Mouse (Mus musculus) small intestine, adult 2 months (tissue): ENCODE measurements around the gene Pycard. TPM values are rescaled to one million over a fixed set of nuclear protein-coding genes. Genes with fewer than 3 reads are reported as not detected.
"Not testable (repeated sequence)": the region's sequence is repeated elsewhere in the genome, so short reads cannot be mapped to it uniquely, and the experiment has no call there.

Experiments
- H3K27ac ChIP-seq: fragments of 200-500 bp; 2 replicates; pipeline ENCODE4 v1.5.1; 2012; ENCODE audit warnings: low read depth, low read length, control low read depth, inconsistent platforms; ENCODE audit not compliant: insufficient read depth
- H3K27me3 ChIP-seq: fragments of 200-500 bp; 2 replicates; pipeline ENCODE4 v1.6.1; 2012; ENCODE audit warnings: mild to moderate bottlenecking, moderate library complexity, low read length, inconsistent platforms; ENCODE audit not compliant: control insufficient read depth, insufficient read depth
- H3K36me3 ChIP-seq: fragments of 200-500 bp; 2 replicates; pipeline ENCODE4 v1.6.1; 2012; ENCODE audit warnings: mild to moderate bottlenecking, low read length, control low read depth, inconsistent platforms; ENCODE audit not compliant: control insufficient read depth, insufficient read depth
- H3K4me1 ChIP-seq: fragments of 200-500 bp; 2 replicates; pipeline ENCODE4 v1.6.1; 2012; ENCODE audit warnings: low read length, inconsistent platforms, mixed read lengths; ENCODE audit not compliant: control insufficient read depth, insufficient read depth, insufficient read length
- H3K4me3 ChIP-seq: fragments of 200-500 bp; 2 replicates; pipeline ENCODE4 v1.5.1; 2012; ENCODE audit warnings: low read depth, mild to moderate bottlenecking, control low read depth, inconsistent platforms, low read length, moderate library complexity
- CTCF ChIP-seq: fragments of 200-500 bp; IDR thresholded peaks from 2 replicates; pipeline ENCODE4 v1.5.1; 2012; ENCODE audit warnings: low read depth, mild to moderate bottlenecking, control low read depth, inconsistent platforms, low read length, moderate library complexity, mixed read lengths; ENCODE audit not compliant: insufficient replicate concordance, insufficient read length; ENCODE audit errors: extremely low read depth
- POLR2A ChIP-seq: fragments of 200-500 bp; IDR thresholded peaks from 2 replicates; pipeline ENCODE4 v1.6.1; 2012; ENCODE audit warnings: low read depth, mild to moderate bottlenecking, control low read depth, inconsistent platforms, low read length, moderate library complexity
- WGBS: fragments of 180-500 bp; shearing (Covaris S2); methylation state at CpG from one replicate; pipeline ENCODE4 v1.1.7; 2018; 5-methylcytosine and 5-hydroxymethylcytosine counted together
- polyA plus RNA-seq: library from polyadenylated mRNA; depleted of rRNA; stranded (reverse); fragments of >200 nt; gene quantifications from 2 replicates; pipeline ENCODE4 v1.2.3, GENCODE M21; 2012

The Pycard gene
- polyA plus RNA-seq, 1 experiment = 952 TPM

DNA sequence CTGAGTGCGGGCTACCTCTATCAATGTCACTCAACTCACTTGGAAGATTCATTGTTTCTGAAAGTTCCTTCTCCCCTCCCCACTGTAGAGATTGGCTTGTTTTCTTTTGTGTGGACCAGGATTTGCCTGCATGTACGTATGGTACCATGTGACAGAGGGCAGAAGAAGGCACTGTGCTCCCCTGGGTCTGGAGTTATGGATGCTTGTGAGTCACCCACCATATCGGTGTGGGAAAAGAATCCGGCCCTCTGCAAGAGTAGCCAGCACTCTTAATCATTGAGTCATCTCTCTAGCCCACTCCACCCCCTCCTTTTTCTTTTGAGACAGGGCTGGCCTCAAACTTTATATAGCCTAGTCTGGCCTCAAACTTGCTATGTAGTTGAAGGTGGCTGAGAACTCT is 31.3 kb upstream of the Pycard start:
- H3K27me3 ChIP-seq = no peaks in the 10 kb centered on the region
- no peak overlapping the region for H3K4me3 ChIP-seq
- 81% methylated on average over 4 of the region's 4 CpGs for WGBS
- no peak overlapping the region for H3K27ac ChIP-seq
- H3K36me3 ChIP-seq = no peaks in the 10 kb centered on the region
- H3K4me1 ChIP-seq = peaks cover 3% of the 10 kb centered on the region; the same call in 1 of the 2 replicates
- TF ChIP-seq POLR2A (no peak), CTCF (no peak)

DNA sequence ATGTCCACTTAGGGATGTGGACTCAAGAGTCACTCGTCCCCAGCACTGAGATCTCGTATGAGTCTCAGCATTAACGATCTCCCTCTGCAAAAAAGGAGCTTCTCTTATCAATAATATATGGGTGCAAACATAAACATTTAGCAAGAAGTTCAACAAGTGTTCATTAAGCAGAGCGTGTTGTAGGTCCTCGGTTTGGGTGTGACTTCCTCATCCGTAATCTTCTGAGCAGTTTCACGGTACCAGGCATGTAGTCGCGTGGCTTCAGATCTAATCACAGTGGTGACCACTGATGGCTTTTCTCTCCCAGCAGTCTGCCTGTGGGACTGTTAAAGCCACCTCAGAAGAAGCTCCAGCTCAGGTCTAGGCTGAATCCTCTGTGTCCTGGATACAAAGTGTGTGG is 30.7 kb upstream of the Pycard start:
- 84% methylated on average over 9 of the region's 9 CpGs for WGBS
- Histone ChIP-seq H3K27ac (no peak overlapping the region), H3K4me3 (no peak overlapping the region), H3K36me3 (no peaks in the 10 kb centered on the region), H3K4me1 (no peaks in the 10 kb centered on the region), H3K27me3 (no peaks in the 10 kb centered on the region)
- TF ChIP-seq CTCF = no peak
- TF ChIP-seq POLR2A = no peak

DNA sequence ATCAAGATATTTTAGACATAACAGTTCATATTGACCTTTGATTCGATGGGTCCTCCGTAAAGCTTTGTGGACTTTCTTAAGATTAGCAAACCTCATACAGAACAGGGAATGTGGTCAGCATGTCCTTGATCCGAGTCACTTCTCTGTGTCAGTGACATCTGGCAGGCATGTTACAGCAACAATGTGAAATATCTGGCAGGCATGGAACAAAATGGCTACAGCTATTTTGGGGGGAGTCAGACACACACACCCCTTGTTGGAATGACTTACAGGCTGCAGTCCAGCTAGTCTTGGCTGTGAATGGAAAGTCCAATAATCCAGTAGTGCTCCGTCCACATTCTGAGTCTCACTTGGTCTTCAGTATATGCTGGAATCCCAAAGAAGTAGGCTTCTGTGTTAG is 29.9 kb upstream of the Pycard start:
- Histone ChIP-seq H3K27ac (no peak overlapping the region), H3K4me1 (peaks cover 3% of the 10 kb centered on the region; the same call in 1 of the 2 replicates), H3K27me3 (no peaks in the 10 kb centered on the region), H3K4me3 (no peak overlapping the region), H3K36me3 (no peaks in the 10 kb centered on the region)
- TF ChIP-seq CTCF = no peak
- no peak for TF ChIP-seq POLR2A
- 87% methylated on average over 4 of the region's 4 CpGs for WGBS

GRCm38 (mm10) chr7:128022974-128023373 is 29.3 kb upstream of the Pycard start:
- Histone ChIP-seq H3K4me3 (no peak overlapping the region), H3K36me3 (no peaks in the 10 kb centered on the region), H3K27me3 (no peaks in the 10 kb centered on the region), H3K4me1 (peaks cover 3% of the 10 kb centered on the region; the same call in 1 of the 2 replicates), H3K27ac (no peak overlapping the region)
- 70% methylated on average over 8 of the region's 8 CpGs for WGBS
- TF ChIP-seq CTCF = peak; percentile 53; the same call in 1 of the 2 replicates
- no peak for TF ChIP-seq POLR2A

DNA sequence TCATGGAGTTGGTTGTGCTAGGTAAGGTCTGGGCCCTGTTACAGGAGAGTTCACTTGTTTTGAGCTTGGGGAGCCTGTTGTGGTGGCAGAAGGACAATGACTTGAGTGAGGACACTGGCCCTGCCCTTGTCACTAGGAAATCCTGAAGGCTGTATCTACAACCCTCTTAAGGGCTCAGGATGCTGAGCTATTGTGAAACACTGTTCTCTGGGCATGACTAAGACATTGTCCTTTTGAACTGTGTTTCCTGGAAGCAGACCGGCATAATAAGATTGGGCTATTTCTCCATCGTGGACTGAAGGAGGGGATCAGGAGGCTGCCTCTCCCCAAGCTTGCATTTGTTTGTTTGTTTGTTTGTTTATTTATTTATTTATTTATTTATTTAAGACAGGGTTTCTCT is 25.5 kb upstream of the Pycard start:
- no peaks in the 10 kb centered on the region for H3K36me3 ChIP-seq
- no peaks in the 10 kb centered on the region for H3K27me3 ChIP-seq
- H3K4me1 ChIP-seq = peaks cover 5% of the 10 kb centered on the region; the same call in 1 of the 2 replicates
- 29% methylated on average over 2 of the region's 2 CpGs for WGBS
- no peak overlapping the region for H3K27ac ChIP-seq
- H3K4me3 ChIP-seq = no peak overlapping the region
- TF ChIP-seq CTCF = no peak
- no peak for TF ChIP-seq POLR2A

- no peaks in the 10 kb centered on the region for H3K27me3 ChIP-seq
- no peaks in the 10 kb centered on the region for H3K36me3 ChIP-seq
- no peak overlapping the region for H3K4me3 ChIP-seq
- TF ChIP-seq CTCF (no peak), POLR2A (no peak)
- H3K27ac ChIP-seq = no peak overlapping the region
- 91% methylated on average over 3 of the region's 3 CpGs for WGBS
- peaks cover 5% of the 10 kb centered on the region; the same call in 1 of the 2 replicates for H3K4me1 ChIP-seq
Observed at GRCm38 (mm10) chr7:128018275-128018674, 24.6 kb upstream of the Pycard start.

DNA sequence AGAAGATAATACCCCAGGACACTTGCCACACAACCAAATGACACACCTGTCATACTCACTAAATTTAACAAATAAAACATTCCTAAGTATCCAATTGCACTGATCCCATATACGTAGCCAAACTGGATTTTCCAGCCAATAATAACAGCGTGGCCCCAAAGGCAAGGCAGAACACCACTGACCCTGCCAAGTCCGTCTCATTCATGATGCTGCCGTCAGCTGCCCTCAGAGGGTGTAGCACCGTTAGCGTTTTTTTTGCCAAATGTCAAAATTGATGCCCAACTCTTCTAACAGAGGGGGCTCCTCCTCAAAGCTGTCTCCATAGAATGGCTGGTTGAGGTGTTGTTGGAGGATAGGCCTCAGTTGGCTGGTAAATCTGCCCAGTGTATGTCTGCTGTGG is 23.0 kb upstream of the Pycard start:
- no peaks in the 10 kb centered on the region for H3K36me3 ChIP-seq
- 78% methylated on average over 6 of the region's 6 CpGs for WGBS
- H3K4me1 ChIP-seq = peaks cover 5% of the 10 kb centered on the region; the same call in 1 of the 2 replicates

DNA sequence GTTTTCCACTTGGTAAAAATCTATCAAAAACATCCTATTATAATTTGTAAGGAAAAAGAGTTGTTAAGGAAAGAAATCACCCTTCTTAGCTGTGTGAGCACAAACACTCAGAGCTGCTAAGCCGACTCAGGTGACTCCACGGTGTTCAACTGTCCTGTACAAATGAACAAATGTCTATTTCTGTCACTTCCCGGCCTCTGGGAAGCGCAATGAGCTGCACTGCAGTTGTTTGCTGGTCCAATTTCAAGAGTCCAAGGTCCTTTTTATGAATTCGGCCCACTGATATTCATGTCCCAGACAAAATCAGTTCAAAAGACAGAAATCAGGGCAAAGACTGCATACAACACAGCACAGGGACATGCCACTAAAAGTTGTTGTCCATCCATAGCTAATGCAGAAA is 22.5 kb upstream of the Pycard start:
- H3K4me3 ChIP-seq, H3K27ac ChIP-seq, H3K4me1 ChIP-seq, H3K36me3 ChIP-seq, H3K27me3 ChIP-seq: not testable (repeated sequence)
- WGBS = 32% methylated on average over 5 of the region's 5 CpGs

More for the DNA sequence above, 23.0 kb upstream of the Pycard start:
- TF ChIP-seq CTCF (no peak), POLR2A (no peak)
- no peak overlapping the region for H3K4me3 ChIP-seq
- H3K27me3 ChIP-seq = no peaks in the 10 kb centered on the region
- no peak overlapping the region for H3K27ac ChIP-seq
